Mouse (Mus musculus): Measurements from ENCODE around the gene Tomm40. TPM values are rescaled to one million over a fixed set of nuclear protein-coding genes. Genes with fewer than 3 reads are reported as not detected.

The Tomm40 gene
- polyA plus RNA-seq, 1 experiment from 2014 or later = 149 TPM

- WGBS = 80% methylated on average over 10 of the region's 10 CpGs
- Histone ChIP-seq H3K4me1 (no peaks in the 10 kb centered on the region), H3K4me2 (no peak overlapping the region), H3K9me3 (no peaks in the 10 kb centered on the region), H3K27ac (no peak overlapping the region), H3K27me3 (no peaks in the 10 kb centered on the region), H3K4me3 (replicated peaks) (no peak overlapping the region), H3K9ac (no peak overlapping the region), H3K36me3 (replicated peaks) (no peaks in the 10 kb centered on the region)
- no peak for ATAC-seq (ENCODE audit: low FRiP score)
Observed at GRCm38 (mm10) chr7:19675824-19676223, 39.4 kb downstream of the Tomm40 start.

- WGBS = 75% methylated on average over 14 of the region's 14 CpGs
Observed at GRCm38 (mm10) chr7:19673083-19673699, 42.0 kb downstream of the Tomm40 start.

GRCm38 (mm10) chr7:19671511-19671910 is 43.7 kb downstream of the Tomm40 start:
- Histone ChIP-seq H3K4me3 (replicated peaks) (no peak overlapping the region), H3K9me3 (no peaks in the 10 kb centered on the region), H3K36me3 (replicated peaks) (no peaks in the 10 kb centered on the region), H3K27ac (no peak overlapping the region), H3K4me2 (no peak overlapping the region), H3K9ac (no peak overlapping the region), H3K4me1 (0 out of 2 replicates have a peak, but pooled peaks cover 4% of the 10 kb centered on the region), H3K27me3 (0 out of 2 replicates have a peak, but pooled peaks cover 5% of the 10 kb centered on the region)
- no peak for ATAC-seq (ENCODE audit: low FRiP score)
- WGBS = 72% methylated on average over 10 of the region's 10 CpGs

More at GRCm38 (mm10) chr7:19673083-19673699, 42.0 kb downstream of the Tomm40 start:
- 0 out of 2 replicates have a peak, but pooled peaks cover 4% of the 10 kb centered on the region for H3K4me1 ChIP-seq
- no peak overlapping the region for H3K4me3 ChIP-seq (replicated peaks)
- H3K9ac ChIP-seq = no peak overlapping the region
- no peaks in the 10 kb centered on the region for H3K27me3 ChIP-seq
- H3K36me3 ChIP-seq (replicated peaks) = no peaks in the 10 kb centered on the region
- no peak overlapping the region for H3K4me2 ChIP-seq
- ATAC-seq (ENCODE audit: low FRiP score) = no peak
- H3K9me3 ChIP-seq = no peaks in the 10 kb centered on the region
- H3K27ac ChIP-seq = no peak overlapping the region

GRCm38 (mm10) chr7:19668947-19669721 is 46.1 kb downstream of the Tomm40 start:
- Histone ChIP-seq H3K36me3 (replicated peaks) (no peaks in the 10 kb centered on the region), H3K4me3 (replicated peaks) (no peak overlapping the region)

GRCm38 (mm10) chr7:19667434-19667833 is 47.8 kb downstream of the Tomm40 start:
- H3K4me1 ChIP-seq = peaks cover 27% of the 10 kb centered on the region
- ATAC-seq (ENCODE audit: low FRiP score) = no peak
- WGBS = 86% methylated on average over 2 of the region's 2 CpGs

More at GRCm38 (mm10) chr7:19668947-19669721, 46.1 kb downstream of the Tomm40 start:
- 11% methylated on average over 10 of the region's 10 CpGs for WGBS
- Histone ChIP-seq H3K9me3 (no peaks in the 10 kb centered on the region), H3K4me1 (peaks cover 11% of the 10 kb centered on the region), H3K27ac (no peak overlapping the region), H3K27me3 (0 out of 2 replicates have a peak, but pooled peaks cover 5% of the 10 kb centered on the region), H3K9ac (no peak overlapping the region), H3K4me2 (0 out of 2 replicates have a peak overlapping the region, but pooled peaks have one; percentile 6)
- peak; percentile 65; the same call in 1 of the 2 replicates for ATAC-seq (ENCODE audit: low FRiP score)

GRCm38 (mm10) chr7:19666750-19667149 is 48.5 kb downstream of the Tomm40 start:
- Histone ChIP-seq H3K36me3 (replicated peaks) (peaks cover 11% of the 10 kb centered on the region), H3K4me2 (no peak overlapping the region), H3K9me3 (no peaks in the 10 kb centered on the region), H3K4me3 (replicated peaks) (no peak overlapping the region), H3K4me1 (peaks cover 29% of the 10 kb centered on the region), H3K27ac (no peak overlapping the region), H3K27me3 (0 out of 2 replicates have a peak, but pooled peaks cover 5% of the 10 kb centered on the region), H3K9ac (no peak overlapping the region)
- WGBS = 66% methylated on average over 3 of the region's 3 CpGs
- no peak for ATAC-seq (ENCODE audit: low FRiP score)

More at GRCm38 (mm10) chr7:19667434-19667833, 47.8 kb downstream of the Tomm40 start:
- Histone ChIP-seq H3K27me3 (0 out of 2 replicates have a peak, but pooled peaks cover 5% of the 10 kb centered on the region), H3K9ac (no peak overlapping the region), H3K4me2 (no peak overlapping the region), H3K27ac (no peak overlapping the region), H3K9me3 (no peaks in the 10 kb centered on the region), H3K4me3 (replicated peaks) (no peak overlapping the region), H3K36me3 (replicated peaks) (peaks cover 4% of the 10 kb centered on the region; the same call in 1 of the 2 replicates)

GRCm38 (mm10) chr7:19664955-19665841 is 50.0 kb downstream of the Tomm40 start, which contains the start of gene Clptm1:
TSS of gene Clptm1 (minus strand) at chr7:19665033.
- under 1% methylated on average over 62 of the region's 63 CpGs for WGBS
- H3K27me3 ChIP-seq = 0 out of 2 replicates have a peak, but pooled peaks cover 5% of the 10 kb centered on the region
- peak within 1 kb of the TSS; percentile 86 for H3K4me2 ChIP-seq
- no peaks in the 10 kb centered on the region for H3K9me3 ChIP-seq
- H3K4me3 ChIP-seq (replicated peaks) = peak within 1 kb of the TSS; percentile 100
- peak within 1 kb of the TSS; percentile 93 for H3K27ac ChIP-seq
- H3K4me1 ChIP-seq = peaks cover 29% of the 10 kb centered on the region
- peaks cover 20% of the 10 kb centered on the region for H3K36me3 ChIP-seq (replicated peaks)
- peak; percentile 91 for ATAC-seq (ENCODE audit: low FRiP score)
- H3K9ac ChIP-seq = peak within 1 kb of the TSS; percentile 99

- Histone ChIP-seq H3K9me3 (no peaks in the 10 kb centered on the region), H3K9ac (peak overlapping the region; percentile 99), H3K4me3 (replicated peaks) (peak overlapping the region; percentile 100), H3K4me1 (peaks cover 29% of the 10 kb centered on the region), H3K27me3 (0 out of 2 replicates have a peak, but pooled peaks cover 5% of the 10 kb centered on the region), H3K36me3 (replicated peaks) (peaks cover 25% of the 10 kb centered on the region), H3K4me2 (peak overlapping the region; percentile 86), H3K27ac (peak overlapping the region; percentile 93)
- peak; percentile 68 for ATAC-seq (ENCODE audit: low FRiP score)
- WGBS = under 1% methylated on average over 37 of the region's 37 CpGs
Observed at GRCm38 (mm10) chr7:19664455-19664954, 50.7 kb downstream of the Tomm40 start.

- H3K4me3 ChIP-seq (replicated peaks) = peak overlapping the region; percentile 100
- H3K36me3 ChIP-seq (replicated peaks) = peaks cover 28% of the 10 kb centered on the region
- no peaks in the 10 kb centered on the region for H3K9me3 ChIP-seq
- H3K4me2 ChIP-seq = peak overlapping the region; percentile 86
- ATAC-seq (ENCODE audit: low FRiP score) = no peak
- H3K27ac ChIP-seq = no peak overlapping the region
- peaks cover 26% of the 10 kb centered on the region for H3K4me1 ChIP-seq
- WGBS = 22% methylated on average over 8 of the region's 8 CpGs
- H3K27me3 ChIP-seq = 0 out of 2 replicates have a peak, but pooled peaks cover 5% of the 10 kb centered on the region
- peak overlapping the region; percentile 99 for H3K9ac ChIP-seq
Observed at GRCm38 (mm10) chr7:19663940-19664339, 51.3 kb downstream of the Tomm40 start.

- Histone ChIP-seq H3K9ac (no peak overlapping the region), H3K4me2 (no peak overlapping the region), H3K4me3 (replicated peaks) (no peak overlapping the region), H3K9me3 (no peaks in the 10 kb centered on the region), H3K27ac (no peak overlapping the region), H3K4me1 (no peaks in the 10 kb centered on the region), H3K36me3 (replicated peaks) (peaks cover 76% of the 10 kb centered on the region), H3K27me3 (no peaks in the 10 kb centered on the region)
- 92% methylated on average over 2 of the region's 2 CpGs for WGBS
- ATAC-seq (ENCODE audit: low FRiP score) = no peak
Observed at GRCm38 (mm10) chr7:19652614-19653013, 62.6 kb downstream of the Tomm40 start.
